Mouse (Mus musculus): ENCODE measurements around the gene Pigq. TPM values are rescaled to one million over a fixed set of nuclear protein-coding genes. Genes with fewer than 3 reads are reported as not detected.

Gene Pigq
- polyA plus RNA-seq, 1 experiment from 2014 or later: 62.7 TPM

DNA sequence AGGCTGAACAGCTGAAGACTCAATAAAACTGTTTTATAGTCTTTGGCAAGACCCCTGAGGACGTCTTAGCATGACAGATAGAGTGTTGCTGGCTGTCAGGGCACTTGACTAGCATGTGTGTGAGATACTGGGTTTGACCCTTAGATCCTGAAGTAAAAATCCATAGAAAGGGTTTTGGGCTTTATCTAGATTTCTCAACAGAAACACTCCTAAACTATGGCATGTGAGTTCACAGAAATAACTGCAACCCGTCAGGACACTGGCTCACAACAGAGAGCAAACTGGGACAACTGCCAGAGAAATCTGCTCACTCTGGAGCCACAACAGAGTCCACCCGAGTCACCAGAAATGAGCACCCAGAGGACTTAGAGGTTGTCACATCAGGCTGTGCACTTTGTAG, 22.9 kb upstream of the Pigq start:
- H3K9ac ChIP-seq (ENCODE audit: low read length): 0 out of 2 replicates have a peak overlapping the region, but pooled peaks have one; percentile 8
- H3K27ac ChIP-seq (replicated peaks in 1 of 2; ENCODE audit: control insufficient read depth in 1 of 2, insufficient read depth in 1 of 2, low read depth in 2 of 2, low read length in 2 of 2): peak overlapping the region in 1 of 2 experiments; percentile 34; a peak in 1 of 4 replicates
- no peak overlapping the region for H3K4me3 ChIP-seq (ENCODE audit: control insufficient read depth in 1 of 2, insufficient read depth in 1 of 2, low read depth in 1 of 2, low read length in 2 of 2)
- no peaks in the 10 kb centered on the region for H3K9me3 ChIP-seq (ENCODE audit: control insufficient read depth, low read length)
- 20% methylated on average over 3 of the region's 3 CpGs for WGBS
- H3K4me1 ChIP-seq (ENCODE audit: control insufficient read depth in 2 of 2, insufficient read depth in 2 of 2, low read length in 2 of 2): peaks cover 9 to 16% of the 10 kb centered on the region in 2 experiments
- H3K4me2 ChIP-seq (ENCODE audit: low read length): no peak overlapping the region
- H3K36me3 ChIP-seq (ENCODE audit: control insufficient read depth, insufficient read depth, low read length): peaks cover 20% of the 10 kb centered on the region
- ATAC-seq (ENCODE audit: insufficient number of reproducible peaks, insufficient read depth, low FRiP score, low read depth): no peak
- no peaks in the 10 kb centered on the region for H3K27me3 ChIP-seq (ENCODE audit: control insufficient read depth, insufficient read depth, low read length)

DNA sequence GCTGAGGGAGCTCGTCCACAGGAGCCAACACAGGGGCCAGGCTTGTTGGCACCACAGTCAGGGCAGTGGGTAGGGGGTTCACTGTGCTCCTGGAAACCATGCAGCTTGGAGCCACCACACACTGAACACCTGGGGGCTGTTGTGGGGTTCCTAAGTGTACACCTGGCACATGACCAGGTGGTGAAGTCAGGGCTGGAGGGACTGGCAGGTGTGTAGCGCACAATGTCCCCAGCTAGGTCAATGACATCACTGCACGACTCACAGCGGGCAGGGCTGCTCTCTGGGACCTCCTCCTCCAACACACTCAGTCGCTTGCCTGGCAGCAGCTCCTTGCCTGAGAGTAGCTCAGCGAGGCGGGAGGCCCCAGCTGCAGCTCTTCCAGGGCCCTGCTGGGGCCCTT, 19.5 kb upstream of the Pigq start:
- no peaks in the 10 kb centered on the region for H3K27me3 ChIP-seq (ENCODE audit: control insufficient read depth, insufficient read depth, low read length)
- ATAC-seq (ENCODE audit: insufficient number of reproducible peaks, insufficient read depth, low FRiP score, low read depth): no peak
- H3K4me2 ChIP-seq (ENCODE audit: low read length): no peak overlapping the region
- WGBS: 81% methylated on average over 7 of the region's 7 CpGs
- peaks cover 9 to 16% of the 10 kb centered on the region in 2 experiments for H3K4me1 ChIP-seq (ENCODE audit: control insufficient read depth in 2 of 2, insufficient read depth in 2 of 2, low read length in 2 of 2)
- no peaks in the 10 kb centered on the region for H3K9me3 ChIP-seq (ENCODE audit: control insufficient read depth, low read length)
- H3K36me3 ChIP-seq (ENCODE audit: control insufficient read depth, insufficient read depth, low read length): peaks cover 48% of the 10 kb centered on the region
- H3K27ac ChIP-seq (replicated peaks in 1 of 2; ENCODE audit: control insufficient read depth in 1 of 2, insufficient read depth in 1 of 2, low read depth in 2 of 2, low read length in 2 of 2): no peak overlapping the region
- no peak overlapping the region for H3K4me3 ChIP-seq (ENCODE audit: control insufficient read depth in 1 of 2, insufficient read depth in 1 of 2, low read depth in 1 of 2, low read length in 2 of 2)
- H3K9ac ChIP-seq (ENCODE audit: low read length): no peak overlapping the region

DNA sequence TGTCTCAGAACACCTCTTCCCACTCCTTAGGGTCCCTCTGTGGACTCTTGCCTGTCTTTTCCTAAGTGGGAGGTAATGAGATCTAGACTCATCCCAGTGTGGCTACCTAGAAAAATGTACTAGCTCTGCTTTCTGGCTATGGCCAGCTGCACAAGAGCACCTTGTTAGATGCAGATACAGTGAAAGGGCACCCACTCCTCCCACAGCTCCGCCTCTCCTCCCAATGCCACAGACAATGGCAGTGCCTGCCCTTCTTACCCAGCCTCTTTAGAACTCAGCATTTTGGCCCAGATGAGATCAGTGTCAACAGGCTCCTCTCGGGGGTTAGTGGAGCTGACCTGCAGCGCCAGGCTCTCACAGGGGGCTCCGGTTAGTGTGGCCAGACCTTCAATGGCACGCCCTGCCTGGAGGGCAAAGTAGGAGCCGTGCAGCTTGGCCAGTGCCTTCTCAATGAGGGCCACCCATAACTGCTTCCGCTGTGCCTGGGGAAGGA, 17.7 kb upstream of the Pigq start:
- peaks cover 65% of the 10 kb centered on the region for H3K36me3 ChIP-seq (ENCODE audit: control insufficient read depth, insufficient read depth, low read length)
- no peaks in the 10 kb centered on the region for H3K27me3 ChIP-seq (ENCODE audit: control insufficient read depth, insufficient read depth, low read length)
- H3K9ac ChIP-seq (ENCODE audit: low read length): no peak overlapping the region
- no peak for ATAC-seq (ENCODE audit: insufficient number of reproducible peaks, insufficient read depth, low FRiP score, low read depth)
- no peaks in the 10 kb centered on the region for H3K9me3 ChIP-seq (ENCODE audit: control insufficient read depth, low read length)
- 92% methylated on average over 7 of the region's 7 CpGs for WGBS
- H3K4me1 ChIP-seq (ENCODE audit: control insufficient read depth in 2 of 2, insufficient read depth in 2 of 2, low read length in 2 of 2): peaks cover 2 to 4% of the 10 kb centered on the region in 2 experiments; a peak in 3 of 4 replicates
- no peak overlapping the region for H3K4me2 ChIP-seq (ENCODE audit: low read length)
- no peak overlapping the region for H3K4me3 ChIP-seq (ENCODE audit: control insufficient read depth in 1 of 2, insufficient read depth in 1 of 2, low read depth in 1 of 2, low read length in 2 of 2)
- no peak overlapping the region for H3K27ac ChIP-seq (replicated peaks in 1 of 2; ENCODE audit: control insufficient read depth in 1 of 2, insufficient read depth in 1 of 2, low read depth in 2 of 2, low read length in 2 of 2)

DNA sequence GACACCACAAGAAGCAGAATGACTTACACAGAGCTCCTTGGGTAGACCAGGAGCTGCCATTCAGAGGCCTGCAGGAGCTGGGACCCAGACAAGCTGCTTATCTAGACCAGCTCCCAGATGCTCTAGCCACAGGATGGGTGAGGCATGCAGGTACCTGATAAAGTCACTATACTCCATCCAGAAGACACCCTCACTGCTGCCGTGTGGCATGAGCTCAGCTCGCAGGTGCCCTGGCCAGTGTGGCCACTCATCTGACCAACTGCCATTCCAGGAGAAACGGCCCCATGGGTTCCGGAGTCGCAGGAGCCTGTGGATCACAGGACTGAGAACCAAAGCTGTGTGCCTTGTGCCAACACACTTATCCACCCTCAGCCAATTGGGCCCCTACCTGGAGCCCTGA, 16.8 kb upstream of the Pigq start:
- Histone ChIP-seq H3K36me3 (ENCODE audit: control insufficient read depth, insufficient read depth, low read length) (peaks cover 67% of the 10 kb centered on the region), H3K27me3 (ENCODE audit: control insufficient read depth, insufficient read depth, low read length) (no peaks in the 10 kb centered on the region), H3K27ac (replicated peaks in 1 of 2; ENCODE audit: control insufficient read depth in 1 of 2, insufficient read depth in 1 of 2, low read depth in 2 of 2, low read length in 2 of 2) (no peak overlapping the region), H3K9me3 (ENCODE audit: control insufficient read depth, low read length) (no peaks in the 10 kb centered on the region), H3K4me2 (ENCODE audit: low read length) (no peak overlapping the region), H3K9ac (ENCODE audit: low read length) (no peak overlapping the region), H3K4me3 (ENCODE audit: control insufficient read depth in 1 of 2, insufficient read depth in 1 of 2, low read depth in 1 of 2, low read length in 2 of 2) (no peak overlapping the region), H3K4me1 (ENCODE audit: control insufficient read depth in 2 of 2, insufficient read depth in 2 of 2, low read length in 2 of 2) (no peaks in the 10 kb centered on the region)
- WGBS: 84% methylated on average over 5 of the region's 5 CpGs
- no peak for ATAC-seq (ENCODE audit: insufficient number of reproducible peaks, insufficient read depth, low FRiP score, low read depth)

DNA sequence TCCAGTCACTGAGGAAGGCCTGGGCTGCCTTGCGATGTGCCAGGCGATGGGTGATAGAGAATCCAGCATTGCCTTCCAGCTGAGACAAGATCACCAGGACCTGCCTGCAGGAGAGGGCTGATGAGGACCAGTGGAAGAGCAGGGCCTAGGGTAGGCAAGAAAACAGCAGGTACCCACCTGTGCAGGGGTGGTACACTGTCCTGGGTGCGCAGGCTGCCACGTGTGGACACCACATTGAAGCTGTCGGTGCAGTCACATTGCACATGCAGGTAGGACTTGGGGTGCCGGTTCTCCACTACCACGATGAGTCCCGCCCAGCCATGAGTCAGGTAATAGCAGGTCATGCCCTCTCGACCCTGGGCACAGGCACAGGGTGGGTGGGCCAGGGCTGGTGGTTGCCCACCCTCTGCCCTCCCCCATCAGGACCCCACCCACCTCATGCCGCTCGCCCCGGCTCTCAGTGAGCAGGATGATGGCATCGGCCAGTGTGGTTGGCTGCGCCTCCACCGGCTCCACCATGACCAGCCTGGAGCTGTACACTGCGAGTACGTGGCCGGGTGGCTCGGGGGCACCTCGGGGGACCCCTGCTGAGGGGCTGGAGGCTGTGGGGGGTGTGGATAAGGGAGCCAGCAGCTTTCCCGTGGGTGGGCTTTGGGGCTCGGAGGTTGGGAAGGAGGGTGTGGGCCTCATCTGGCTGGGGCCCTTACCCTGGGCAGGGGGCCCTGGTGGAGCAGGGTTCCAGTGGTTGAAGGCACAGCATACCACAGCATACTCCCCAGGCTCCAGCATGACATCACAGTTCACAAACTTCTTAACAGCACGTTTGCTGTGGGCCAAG, 15.1 kb upstream of the Pigq start:
- Histone ChIP-seq H3K36me3 (ENCODE audit: control insufficient read depth, insufficient read depth, low read length) (peaks cover 67% of the 10 kb centered on the region), H3K4me1 (ENCODE audit: control insufficient read depth in 2 of 2, insufficient read depth in 2 of 2, low read length in 2 of 2) (no peaks in the 10 kb centered on the region), H3K9me3 (ENCODE audit: control insufficient read depth, low read length) (no peaks in the 10 kb centered on the region), H3K4me3 (ENCODE audit: control insufficient read depth in 1 of 2, insufficient read depth in 1 of 2, low read depth in 1 of 2, low read length in 2 of 2) (no peak overlapping the region), H3K27ac (replicated peaks in 1 of 2; ENCODE audit: control insufficient read depth in 1 of 2, insufficient read depth in 1 of 2, low read depth in 2 of 2, low read length in 2 of 2) (no peak overlapping the region), H3K27me3 (ENCODE audit: control insufficient read depth, insufficient read depth, low read length) (no peaks in the 10 kb centered on the region), H3K4me2 (ENCODE audit: low read length) (no peak overlapping the region), H3K9ac (ENCODE audit: low read length) (no peak overlapping the region)
- peak; percentile 8; the same call in 1 of the 2 replicates for ATAC-seq (ENCODE audit: insufficient number of reproducible peaks, insufficient read depth, low FRiP score, low read depth)
- WGBS: 91% methylated on average over 23 of the region's 23 CpGs

DNA sequence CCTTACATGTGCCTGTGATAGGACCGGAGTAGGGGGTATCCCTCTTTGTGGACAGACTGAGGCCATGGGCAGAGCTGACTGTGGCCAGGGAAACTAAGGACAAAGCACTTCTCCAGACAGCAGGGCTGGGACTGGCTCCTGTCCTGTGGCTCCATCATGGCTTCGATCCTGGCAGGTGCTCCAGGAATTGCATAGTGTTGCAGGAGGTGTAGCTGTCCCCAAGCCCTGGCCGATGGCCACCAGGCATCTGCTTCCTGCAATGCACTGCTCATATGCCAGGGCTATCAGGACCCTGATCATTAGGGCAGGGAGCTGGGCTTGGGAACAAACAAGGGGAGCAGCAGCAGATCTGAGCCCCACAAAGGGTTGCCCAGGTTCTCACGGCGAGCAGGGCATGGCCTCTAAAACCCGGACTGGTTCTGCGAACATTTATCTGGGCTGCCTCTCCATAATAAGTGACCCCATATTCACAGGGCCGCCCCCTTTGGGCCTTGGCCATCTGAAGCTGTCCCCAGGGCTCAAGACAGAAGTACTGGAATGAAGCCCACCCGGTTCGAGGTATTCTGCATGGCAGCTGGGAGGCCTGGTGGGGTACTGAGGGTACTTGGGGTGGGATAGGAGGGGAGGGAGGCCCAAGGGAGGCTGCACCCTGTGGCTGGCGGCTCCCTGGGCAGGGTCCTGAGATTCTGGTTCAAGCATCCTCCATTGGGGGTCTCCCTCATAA, 14.2 kb upstream of the Pigq start:
- no peaks in the 10 kb centered on the region for H3K4me1 ChIP-seq (ENCODE audit: control insufficient read depth in 2 of 2, insufficient read depth in 2 of 2, low read length in 2 of 2)
- H3K27me3 ChIP-seq (ENCODE audit: control insufficient read depth, insufficient read depth, low read length): peaks cover 1% of the 10 kb centered on the region; the same call in 1 of the 2 replicates
- peaks cover 63% of the 10 kb centered on the region for H3K36me3 ChIP-seq (ENCODE audit: control insufficient read depth, insufficient read depth, low read length)
- H3K4me3 ChIP-seq (ENCODE audit: control insufficient read depth in 1 of 2, insufficient read depth in 1 of 2, low read depth in 1 of 2, low read length in 2 of 2): no peak overlapping the region
- no peak overlapping the region for H3K4me2 ChIP-seq (ENCODE audit: low read length)
- ATAC-seq (ENCODE audit: insufficient number of reproducible peaks, insufficient read depth, low FRiP score, low read depth): no peak
- no peak overlapping the region for H3K9ac ChIP-seq (ENCODE audit: low read length)
- H3K27ac ChIP-seq (replicated peaks in 1 of 2; ENCODE audit: control insufficient read depth in 1 of 2, insufficient read depth in 1 of 2, low read depth in 2 of 2, low read length in 2 of 2): no peak overlapping the region
- no peaks in the 10 kb centered on the region for H3K9me3 ChIP-seq (ENCODE audit: control insufficient read depth, low read length)
- 91% methylated on average over 11 of the region's 11 CpGs for WGBS

DNA sequence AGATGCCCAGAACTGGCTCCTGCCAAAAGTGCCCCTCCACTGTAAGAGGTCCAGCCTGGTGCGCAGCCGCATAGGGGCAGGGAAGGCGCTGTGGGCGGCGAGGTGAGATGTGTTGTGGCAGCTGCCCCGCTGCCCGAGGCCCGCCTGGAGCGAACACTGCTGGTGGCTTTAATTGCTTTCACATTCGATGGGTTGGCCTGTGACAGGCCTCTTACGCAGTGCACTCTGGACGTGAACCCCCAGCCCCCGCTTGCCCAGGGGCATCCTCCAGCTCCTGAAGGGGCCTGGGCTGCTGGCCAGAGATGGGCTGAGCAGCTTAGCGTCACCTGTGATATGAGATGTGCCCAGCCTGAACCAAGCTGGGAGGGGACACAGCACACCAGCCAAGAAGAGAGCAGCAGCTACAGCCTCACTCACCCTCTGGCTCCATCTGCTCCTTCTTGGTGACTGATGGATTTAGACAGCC, 12.9 kb upstream of the Pigq start:
- H3K36me3 ChIP-seq (ENCODE audit: control insufficient read depth, insufficient read depth, low read length): peaks cover 50% of the 10 kb centered on the region
- 80% methylated on average over 14 of the region's 14 CpGs for WGBS
- no peak for ATAC-seq (ENCODE audit: insufficient number of reproducible peaks, insufficient read depth, low FRiP score, low read depth)

More for the DNA sequence above, 12.9 kb upstream of the Pigq start:
- H3K9me3 ChIP-seq (ENCODE audit: control insufficient read depth, low read length): no peaks in the 10 kb centered on the region
- no peak overlapping the region for H3K9ac ChIP-seq (ENCODE audit: low read length)
- no peak overlapping the region for H3K27ac ChIP-seq (replicated peaks in 1 of 2; ENCODE audit: control insufficient read depth in 1 of 2, insufficient read depth in 1 of 2, low read depth in 2 of 2, low read length in 2 of 2)
- peaks cover 14% of the 10 kb centered on the region for H3K27me3 ChIP-seq (ENCODE audit: control insufficient read depth, insufficient read depth, low read length)
- no peak overlapping the region for H3K4me3 ChIP-seq (ENCODE audit: control insufficient read depth in 1 of 2, insufficient read depth in 1 of 2, low read depth in 1 of 2, low read length in 2 of 2)
- H3K4me1 ChIP-seq (ENCODE audit: control insufficient read depth in 2 of 2, insufficient read depth in 2 of 2, low read length in 2 of 2): no peaks in the 10 kb centered on the region
- no peak overlapping the region for H3K4me2 ChIP-seq (ENCODE audit: low read length)
